Mouse (Mus musculus) forebrain, embryonic 15.5 days (tissue): Measurements from ENCODE around the gene Zfp62. TPM values are rescaled to one million over a fixed set of nuclear protein-coding genes. Genes with fewer than 3 reads are reported as not detected.

ENCODE experiments used
- ATAC-seq: fragments of 200-750 bp; cut with Nextera tagmentation; replicated peaks from 2 replicates; pipeline ENCODE4 v1.8.0; 2017; ENCODE audit warnings: mild to moderate bottlenecking, moderate TSS enrichment, moderate library complexity
- H3K27ac ChIP-seq: fragments of 300-500 bp; sonication (generic); replicated peaks from 2 replicates; pipeline ENCODE4 v1.5.1; 2015; ENCODE audit warnings: mild to moderate bottlenecking, inconsistent platforms
- H3K27me3 ChIP-seq: fragments of 300-500 bp; sonication (generic); 2 replicates; pipeline ENCODE4 v1.6.1; 2015; ENCODE audit warnings: inconsistent platforms
- H3K36me3 ChIP-seq: fragments of 300-500 bp; sonication (generic); 2 replicates; pipeline ENCODE4 v1.6.1; 2015; ENCODE audit warnings: mild to moderate bottlenecking, inconsistent platforms
- H3K4me1 ChIP-seq: fragments of 300-500 bp; sonication (generic); 2 replicates; pipeline ENCODE4 v1.6.1; 2015; ENCODE audit warnings: inconsistent platforms
- H3K4me2 ChIP-seq: fragments of 300-500 bp; sonication (generic); replicated peaks from 2 replicates; pipeline ENCODE4 v1.6.1; 2015; ENCODE audit warnings: mild to moderate bottlenecking, inconsistent platforms
- H3K4me3 ChIP-seq: fragments of 300-500 bp; sonication (generic); 2 replicates; pipeline ENCODE4 v1.5.1; 2015; ENCODE audit warnings: mild to moderate bottlenecking, inconsistent platforms
- H3K9ac ChIP-seq: fragments of 300-500 bp; sonication (generic); replicated peaks from 2 replicates; pipeline ENCODE4 v1.6.1; 2015; ENCODE audit warnings: mild to moderate bottlenecking, inconsistent platforms
- H3K9me3 ChIP-seq: fragments of 300-500 bp; sonication (generic); 2 replicates; pipeline ENCODE4 v1.6.1; 2016; ENCODE audit warnings: inconsistent platforms
- WGBS: fragments of 180-500 bp; shearing (Covaris S2); methylation state at CpG from one replicate; pipeline ENCODE4 v1.1.7; 2015; ENCODE audit warnings: mixed read lengths; 5-methylcytosine and 5-hydroxymethylcytosine counted together
- polyA plus RNA-seq: library from polyadenylated mRNA; unstranded; fragments of >200 nt; fragmentation: Nextera tagmentation; extraction: Ambion mirVana; gene quantifications from 2 replicates; pipeline ENCODE4 v1.2.1, GENCODE M21; 2015

Gene Zfp62
- polyA plus RNA-seq, 1 experiment from 2014 or later: 55.1 TPM

DNA sequence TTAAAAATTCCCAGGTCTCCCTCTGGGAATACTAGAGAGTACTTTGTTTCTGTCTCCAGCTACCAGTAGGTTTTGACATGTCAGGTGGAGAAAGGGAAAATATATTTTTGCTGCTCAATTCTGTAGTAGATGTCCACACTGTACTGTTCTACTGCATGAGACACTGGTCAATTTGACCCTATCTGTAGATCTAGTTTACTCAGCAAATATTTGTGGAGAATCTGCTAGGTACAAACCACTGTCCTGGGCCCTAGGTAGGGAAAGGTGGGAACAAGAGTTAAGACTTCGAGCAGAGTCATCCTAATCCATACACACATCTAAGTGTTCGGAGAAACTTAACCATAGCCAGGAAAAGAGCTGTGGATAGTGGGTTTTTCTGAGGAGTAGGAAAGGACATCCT lies 16.2 kb downstream of the Zfp62 start:
- ATAC-seq: no peak
- Histone ChIP-seq H3K27me3 (no peaks in the 10 kb centered on the region), H3K4me3 (no peak overlapping the region), H3K4me2 (no peak overlapping the region), H3K36me3 (peaks cover 39% of the 10 kb centered on the region), H3K4me1 (no peaks in the 10 kb centered on the region), H3K9me3 (no peaks in the 10 kb centered on the region), H3K9ac (no peak overlapping the region), H3K27ac (no peak overlapping the region)
- WGBS: 97% methylated on average over 2 of the region's 2 CpGs

DNA sequence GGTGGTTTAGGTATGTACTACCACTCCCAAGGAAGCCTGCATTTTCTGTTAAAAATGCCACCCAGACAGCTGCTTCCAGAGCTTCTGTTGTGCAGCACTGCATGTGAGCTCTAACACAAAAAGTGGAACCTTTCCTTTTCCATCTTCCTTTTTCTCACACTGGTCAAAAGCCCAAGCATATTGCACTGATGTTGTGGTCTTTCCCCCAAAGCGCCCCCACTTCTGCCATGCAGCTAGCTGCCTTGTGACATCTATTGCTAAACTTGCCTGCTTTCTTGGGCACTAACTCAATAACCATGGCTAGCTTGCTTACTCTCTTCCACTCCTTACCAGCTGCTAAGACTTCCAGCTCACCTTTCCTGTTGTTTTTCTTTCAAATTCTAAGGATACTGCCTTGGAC lies 21.4 kb downstream of the Zfp62 start:
- ATAC-seq: no peak
- H3K36me3 ChIP-seq: peaks cover 5% of the 10 kb centered on the region; the same call in 1 of the 2 replicates
- no peaks in the 10 kb centered on the region for H3K4me1 ChIP-seq
- H3K4me3 ChIP-seq: no peak overlapping the region
- no peak overlapping the region for H3K4me2 ChIP-seq
- H3K27ac ChIP-seq: no peak overlapping the region
- H3K9me3 ChIP-seq: no peaks in the 10 kb centered on the region
- H3K9ac ChIP-seq: no peak overlapping the region
- WGBS: 77% methylated on average over 1 of the region's 1 CpGs
- H3K27me3 ChIP-seq: no peaks in the 10 kb centered on the region

DNA sequence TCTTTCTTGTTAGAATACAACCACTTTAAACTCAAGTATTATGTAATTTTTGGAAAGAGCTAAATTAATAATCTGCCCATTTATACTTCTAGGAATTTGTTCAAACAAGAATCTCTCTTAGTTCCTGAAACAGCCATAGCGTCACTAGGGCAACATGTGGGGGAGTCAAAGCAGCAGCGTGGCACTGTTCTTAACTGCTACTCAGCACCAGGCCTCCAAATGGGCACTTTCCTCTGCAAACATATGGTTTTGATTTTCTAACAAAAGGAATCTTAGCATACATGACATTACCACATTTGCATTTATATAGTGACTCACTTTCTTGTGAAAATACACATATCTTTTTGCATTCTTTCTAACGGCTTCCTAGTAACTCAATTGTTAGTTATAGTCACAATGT lies 29.7 kb downstream of the Zfp62 start:
- 77% methylated on average over 3 of the region's 3 CpGs for WGBS
- Histone ChIP-seq H3K4me3 (no peak overlapping the region), H3K4me2 (no peak overlapping the region), H3K9me3 (no peaks in the 10 kb centered on the region), H3K27ac (no peak overlapping the region), H3K36me3 (no peaks in the 10 kb centered on the region), H3K9ac (no peak overlapping the region), H3K4me1 (no peaks in the 10 kb centered on the region), H3K27me3 (no peaks in the 10 kb centered on the region)
- no peak for ATAC-seq

DNA sequence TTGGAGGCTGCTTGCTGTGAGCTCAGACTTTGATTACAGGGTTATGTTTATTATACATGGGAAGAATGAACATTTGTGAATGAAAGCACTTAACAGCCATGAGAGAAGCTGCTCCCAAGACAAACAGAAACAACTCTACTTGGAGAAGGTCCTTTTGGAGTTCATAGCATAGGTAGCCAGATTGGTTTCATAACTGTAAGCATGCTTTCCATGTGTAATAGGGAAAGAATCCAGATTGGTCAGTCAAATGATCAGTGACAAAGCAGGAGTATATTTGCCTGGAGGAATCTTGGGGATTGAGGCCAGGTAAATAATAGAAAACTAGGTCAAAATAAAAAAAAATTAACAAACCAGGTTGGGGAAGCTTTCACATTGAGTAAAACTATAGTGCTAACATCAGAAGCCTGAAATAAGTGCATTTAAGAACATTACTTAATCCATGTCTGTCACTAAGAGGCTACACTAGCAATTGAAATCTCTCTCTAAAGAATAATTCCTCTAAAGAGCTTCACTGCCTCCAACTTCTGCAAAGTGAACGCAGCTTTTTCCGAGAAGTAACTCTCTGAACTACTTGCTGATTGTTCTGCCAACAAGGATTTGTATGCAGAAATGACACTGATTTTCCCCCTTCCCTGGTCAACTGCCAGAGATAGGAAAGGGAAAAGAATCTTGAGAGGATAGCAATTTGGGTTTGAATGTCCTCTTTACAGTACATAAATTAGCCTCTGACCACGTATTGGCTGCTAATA lies 32.5 kb downstream of the Zfp62 start:
- no peaks in the 10 kb centered on the region for H3K36me3 ChIP-seq
- H3K4me3 ChIP-seq: no peak overlapping the region
- no peak overlapping the region for H3K4me2 ChIP-seq
- H3K4me1 ChIP-seq: no peaks in the 10 kb centered on the region
- no peak for ATAC-seq
- H3K27me3 ChIP-seq: no peaks in the 10 kb centered on the region
- 70% methylated on average over 3 of the region's 3 CpGs for WGBS
- no peak overlapping the region for H3K27ac ChIP-seq
- no peak overlapping the region for H3K9ac ChIP-seq
- H3K9me3 ChIP-seq: no peaks in the 10 kb centered on the region

DNA sequence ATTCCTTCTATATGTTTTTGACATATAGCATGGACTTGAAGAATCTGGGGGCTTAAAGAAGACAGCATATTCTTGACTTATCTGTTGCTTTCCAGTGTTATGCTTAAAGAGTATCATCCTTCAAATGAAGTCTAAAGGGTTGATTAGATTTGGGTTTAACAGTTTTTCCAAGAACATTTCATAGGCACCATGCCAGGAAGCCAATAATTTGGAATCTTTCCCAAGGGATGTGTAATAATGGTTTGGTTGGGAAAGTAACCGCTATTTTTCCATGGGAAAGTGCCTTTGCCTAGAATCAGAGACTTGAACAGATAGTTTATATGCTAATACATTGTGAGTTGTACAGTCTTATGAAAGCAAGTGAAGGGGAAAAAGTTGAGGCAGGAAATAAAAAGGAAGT lies 33.8 kb downstream of the Zfp62 start:
- ATAC-seq: no peak
- no peaks in the 10 kb centered on the region for H3K36me3 ChIP-seq
- H3K4me3 ChIP-seq: no peak overlapping the region
- no peaks in the 10 kb centered on the region for H3K4me1 ChIP-seq
- H3K27ac ChIP-seq: no peak overlapping the region
- H3K27me3 ChIP-seq: no peaks in the 10 kb centered on the region
- H3K4me2 ChIP-seq: no peak overlapping the region
- no peaks in the 10 kb centered on the region for H3K9me3 ChIP-seq
- no peak overlapping the region for H3K9ac ChIP-seq
- 68% methylated on average over 1 of the region's 1 CpGs for WGBS

DNA sequence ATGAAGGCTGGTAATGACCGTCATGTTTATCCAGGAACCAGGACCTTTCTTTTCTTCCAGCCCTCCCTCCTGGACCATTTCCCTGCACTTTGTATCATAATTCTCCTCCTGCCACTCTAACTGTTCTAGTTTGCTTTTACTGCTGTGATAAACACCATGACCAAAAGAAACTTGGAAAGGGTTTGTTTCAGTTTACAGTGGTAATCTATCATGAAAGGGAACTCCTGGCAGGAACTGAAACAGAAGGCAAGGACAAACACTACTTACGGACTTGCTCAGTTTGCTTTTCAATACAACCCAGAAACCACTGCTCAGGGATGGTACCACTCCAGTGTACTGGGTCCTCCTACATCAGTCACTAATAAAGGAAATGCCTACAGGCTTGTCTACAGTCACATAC lies 34.4 kb downstream of the Zfp62 start:
- H3K4me3 ChIP-seq: no peak overlapping the region
- no peaks in the 10 kb centered on the region for H3K9me3 ChIP-seq
- H3K9ac ChIP-seq: no peak overlapping the region
- H3K36me3 ChIP-seq: no peaks in the 10 kb centered on the region
- H3K27me3 ChIP-seq: no peaks in the 10 kb centered on the region
- H3K4me2 ChIP-seq: no peak overlapping the region
- no peaks in the 10 kb centered on the region for H3K4me1 ChIP-seq
- 86% methylated on average over 2 of the region's 2 CpGs for WGBS
- no peak overlapping the region for H3K27ac ChIP-seq
- ATAC-seq: no peak

DNA sequence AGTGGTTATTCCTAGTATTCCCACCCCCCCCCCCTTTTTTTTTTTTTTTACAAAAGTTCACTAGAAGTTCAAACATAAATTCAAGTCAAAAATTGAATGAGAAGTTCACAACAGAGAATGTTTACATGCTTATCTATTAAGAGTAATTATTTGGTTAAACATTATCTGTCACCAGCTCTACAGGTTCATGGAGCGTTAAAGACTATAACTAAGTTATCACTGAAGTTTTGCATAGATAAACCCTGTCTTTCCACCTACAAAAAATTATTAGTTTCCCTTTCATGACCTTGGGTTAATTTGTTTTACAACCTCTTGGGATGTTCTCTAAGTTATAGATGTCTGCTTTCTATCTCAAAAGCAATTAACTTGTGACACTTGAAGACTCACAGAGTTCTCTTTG lies 37.2 kb downstream of the Zfp62 start:
- no peak overlapping the region for H3K4me3 ChIP-seq
- 96% methylated on average over 1 of the region's 1 CpGs for WGBS

DNA sequence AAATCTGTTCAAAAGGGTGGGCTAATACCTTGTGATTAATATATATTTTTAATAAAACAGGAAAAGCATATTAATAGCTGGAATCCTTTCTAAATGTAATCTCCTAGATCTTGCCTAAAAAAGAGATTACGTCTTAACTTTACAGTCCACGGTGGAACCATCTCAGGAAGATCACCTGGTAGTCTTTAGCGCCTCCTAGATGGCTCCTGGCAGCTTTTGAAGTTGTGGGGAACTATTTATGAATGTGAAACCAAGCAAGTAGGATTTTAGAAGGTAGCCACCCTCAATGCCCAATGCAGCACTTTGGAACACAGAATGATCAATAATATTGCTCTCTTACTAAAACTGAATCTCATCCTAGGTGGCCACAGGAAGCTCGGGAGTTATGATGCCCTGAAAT lies 37.8 kb downstream of the Zfp62 start:
- Histone ChIP-seq H3K9ac (no peak overlapping the region), H3K4me3 (no peak overlapping the region), H3K4me2 (no peak overlapping the region), H3K9me3 (no peaks in the 10 kb centered on the region), H3K4me1 (peaks cover 21% of the 10 kb centered on the region), H3K36me3 (no peaks in the 10 kb centered on the region), H3K27me3 (no peaks in the 10 kb centered on the region), H3K27ac (no peak overlapping the region)
- 88% methylated on average over 4 of the region's 4 CpGs for WGBS
- ATAC-seq: no peak

More for the DNA sequence above, 37.2 kb downstream of the Zfp62 start:
- Histone ChIP-seq H3K9ac (no peak overlapping the region), H3K27ac (no peak overlapping the region), H3K27me3 (no peaks in the 10 kb centered on the region), H3K4me2 (no peak overlapping the region), H3K4me1 (peaks cover 15% of the 10 kb centered on the region), H3K9me3 (no peaks in the 10 kb centered on the region), H3K36me3 (no peaks in the 10 kb centered on the region)
- no peak for ATAC-seq

DNA sequence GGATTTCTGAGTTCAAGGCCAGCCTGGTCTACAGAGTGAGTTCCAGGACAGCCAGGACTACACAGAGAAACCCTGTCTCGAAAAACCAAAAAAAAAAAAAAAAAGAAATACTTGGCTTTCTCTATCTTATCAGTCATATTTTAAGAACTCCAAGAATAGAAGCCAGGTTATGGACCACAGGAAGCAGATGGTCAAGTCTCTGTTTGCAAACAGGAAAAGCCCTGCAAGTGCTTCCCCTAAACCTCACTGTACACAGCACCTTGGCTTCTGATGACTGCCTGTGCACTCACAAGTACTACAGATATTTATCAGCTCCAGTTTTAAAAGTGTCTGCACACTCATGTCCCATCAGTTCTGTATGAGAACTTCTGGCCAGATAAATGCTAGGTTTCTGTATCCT lies 38.4 kb downstream of the Zfp62 start:
- H3K4me2 ChIP-seq: no peak overlapping the region
- no peak for ATAC-seq
- no peaks in the 10 kb centered on the region for H3K9me3 ChIP-seq
- H3K9ac ChIP-seq: no peak overlapping the region
- H3K4me1 ChIP-seq: peaks cover 25% of the 10 kb centered on the region
- no peaks in the 10 kb centered on the region for H3K27me3 ChIP-seq
- 55% methylated on average over 1 of the region's 1 CpGs for WGBS
- no peak overlapping the region for H3K4me3 ChIP-seq
- no peaks in the 10 kb centered on the region for H3K36me3 ChIP-seq
- H3K27ac ChIP-seq: no peak overlapping the region

DNA sequence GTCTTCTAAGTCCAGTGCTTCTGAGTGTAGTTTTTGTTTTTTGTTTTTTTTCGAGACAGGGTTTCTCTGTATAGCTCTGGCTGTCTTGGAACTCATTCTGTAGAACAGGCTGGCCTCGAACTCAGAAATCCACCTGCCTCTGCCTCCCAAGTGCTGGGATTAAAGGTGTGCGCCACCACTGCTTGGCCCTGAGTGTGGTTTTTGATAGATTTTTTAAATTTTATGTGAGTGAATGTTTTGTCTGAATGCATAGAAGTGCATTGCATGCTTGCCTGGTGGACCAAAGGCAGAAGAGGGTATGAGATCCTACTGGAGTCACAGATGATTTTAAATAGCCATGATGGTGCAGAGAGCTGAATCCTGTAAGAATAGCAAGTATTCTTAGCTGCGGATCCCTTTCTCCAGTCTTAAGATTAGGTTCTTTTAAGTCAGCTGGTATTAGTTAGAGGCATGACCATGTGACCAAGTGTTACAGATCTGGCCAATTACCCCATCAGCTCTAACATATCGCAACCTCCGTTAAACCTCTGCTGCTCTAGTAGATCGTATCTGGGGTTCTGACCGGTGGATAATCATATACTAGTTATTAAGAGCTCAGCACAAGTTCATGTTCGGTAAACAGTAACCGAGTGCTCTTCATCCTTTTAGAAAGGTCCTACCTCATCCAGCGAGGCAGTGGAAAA lies 40.0 kb downstream of the Zfp62 start:
- 20% methylated on average over 11 of the region's 11 CpGs for WGBS
- no peak; the same call in 1 of the 2 replicates for ATAC-seq
- peak overlapping the region; percentile 97 for H3K27ac ChIP-seq
- no peaks in the 10 kb centered on the region for H3K9me3 ChIP-seq
- no peaks in the 10 kb centered on the region for H3K36me3 ChIP-seq
- no peaks in the 10 kb centered on the region for H3K27me3 ChIP-seq
- H3K4me1 ChIP-seq: peaks cover 25% of the 10 kb centered on the region
- H3K9ac ChIP-seq: peak overlapping the region; percentile 83
- H3K4me2 ChIP-seq: peak overlapping the region; percentile 62
- peak overlapping the region; percentile 93 for H3K4me3 ChIP-seq

DNA sequence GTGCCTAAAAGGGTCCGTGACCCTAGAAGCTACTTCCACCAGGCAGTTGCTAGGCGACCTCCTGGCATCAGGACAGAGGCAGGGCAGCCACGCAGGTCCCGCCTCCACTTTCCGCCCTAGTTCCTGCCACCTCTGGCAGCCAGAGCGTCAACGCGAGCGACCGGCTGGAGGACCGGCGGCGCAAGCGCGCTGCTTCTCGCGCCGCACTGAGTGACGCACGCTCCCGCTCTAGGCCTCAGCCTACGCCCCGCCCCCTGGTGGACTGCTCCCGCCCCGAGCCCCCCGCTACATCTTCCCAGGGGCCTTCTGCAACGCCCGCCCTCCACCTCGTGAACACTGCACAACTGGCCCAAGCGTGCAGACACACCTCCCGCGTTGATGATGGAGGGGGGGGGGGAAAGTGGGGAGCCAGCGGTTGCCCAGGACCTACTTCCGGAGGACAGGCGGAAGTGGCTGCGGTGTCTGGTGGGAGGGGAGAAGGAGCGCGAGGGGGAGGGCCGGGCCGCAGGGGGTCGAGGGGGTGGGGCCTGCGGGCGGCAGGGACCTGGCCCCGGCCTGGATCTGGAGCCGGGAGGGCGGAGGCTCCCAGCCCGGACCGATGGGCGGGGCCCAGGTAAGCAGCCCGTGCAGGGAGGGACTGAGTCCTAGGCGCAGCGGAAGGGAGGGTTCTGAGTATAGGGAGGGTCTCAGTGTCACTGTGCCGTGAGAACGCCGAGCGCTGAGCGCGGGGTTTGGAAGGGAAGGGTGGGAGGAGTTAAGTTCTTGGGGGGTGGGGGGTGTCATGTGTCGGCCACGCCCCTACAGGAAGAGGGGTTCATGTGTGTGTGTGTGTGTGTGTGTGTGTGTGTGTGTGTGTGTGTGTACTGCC lies 40.9 kb downstream of the Zfp62 start, which contains the start of gene Mgat1:
Gene Mgat1, plus strand, starts transcription at position 465 of the 868 bp plus-strand sequence.
- Histone ChIP-seq H3K9me3 (no peaks in the 10 kb centered on the region), H3K4me3 (peak within 1 kb of the TSS; percentile 93), H3K36me3 (no peaks in the 10 kb centered on the region), H3K4me1 (peaks cover 25% of the 10 kb centered on the region), H3K27me3 (no peaks in the 10 kb centered on the region), H3K4me2 (peak within 1 kb of the TSS; percentile 62), H3K27ac (peak within 1 kb of the TSS; percentile 97), H3K9ac (peak within 1 kb of the TSS; percentile 83)
- under 1% methylated on average over 60 of the region's 60 CpGs for WGBS
- peak; percentile 96 for ATAC-seq

DNA sequence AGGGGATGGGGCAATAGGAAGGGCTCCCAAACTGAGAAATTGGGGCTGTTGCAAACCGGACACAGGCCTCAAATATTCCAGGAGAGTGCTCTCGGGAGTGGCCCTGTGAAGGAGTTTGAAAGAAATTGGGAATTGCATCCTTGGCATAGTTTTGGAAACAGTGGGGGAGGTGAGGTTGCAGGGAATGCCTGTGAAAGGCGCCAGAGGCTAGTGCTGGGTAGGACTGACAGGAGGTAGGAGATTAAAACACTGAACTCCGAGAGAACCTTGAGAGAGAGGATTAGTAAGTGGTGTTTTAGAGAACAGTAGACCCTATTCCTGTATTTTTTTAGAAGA lies 41.5 kb downstream of the Zfp62 start:
- peak overlapping the region; percentile 97 for H3K27ac ChIP-seq
- peak overlapping the region; percentile 83 for H3K9ac ChIP-seq
- H3K9me3 ChIP-seq: no peaks in the 10 kb centered on the region
- H3K4me2 ChIP-seq: peak overlapping the region; percentile 62
- H3K4me3 ChIP-seq: peak overlapping the region; percentile 93
- no peak; the same call in 1 of the 2 replicates for ATAC-seq
- peaks cover 25% of the 10 kb centered on the region for H3K4me1 ChIP-seq
- 2% methylated on average over 4 of the region's 4 CpGs for WGBS
- no peaks in the 10 kb centered on the region for H3K36me3 ChIP-seq
- H3K27me3 ChIP-seq: no peaks in the 10 kb centered on the region
